Mouse (Mus musculus) testis, adult 2 months (tissue): ENCODE data around the gene Ghdc. TPM values are rescaled to one million over a fixed set of nuclear protein-coding genes. Genes with fewer than 3 reads are reported as not detected.
A peak's percentile ranks its signal among the peaks of the same experiment; 100 is the strongest.
"Not testable (repeated sequence)": the region's sequence is repeated elsewhere in the genome, so short reads cannot be mapped to it uniquely, and the experiment has no call there.

Source experiments
- H3K27ac ChIP-seq: fragments of 200-500 bp; 2 replicates; pipeline ENCODE4 v1.5.1; 2012; ENCODE audit warnings: low read depth, low read length; ENCODE audit not compliant: control insufficient read depth, insufficient read depth
- H3K27me3 ChIP-seq: fragments of 200-500 bp; 2 replicates; pipeline ENCODE4 v1.6.1; 2012; ENCODE audit warnings: mild to moderate bottlenecking, low read length, moderate library complexity; ENCODE audit not compliant: control insufficient read depth, insufficient read depth
- H3K36me3 ChIP-seq: fragments of 200-500 bp; 2 replicates; pipeline ENCODE4 v1.6.1; 2012; ENCODE audit warnings: mild to moderate bottlenecking, low read length; ENCODE audit not compliant: control insufficient read depth, insufficient read depth
- H3K4me1 ChIP-seq: fragments of 200-500 bp; 2 replicates; pipeline ENCODE4 v1.6.1; 2012; ENCODE audit warnings: low read length; ENCODE audit not compliant: control insufficient read depth, insufficient read depth
- H3K4me3 ChIP-seq: fragments of 200-500 bp; 2 replicates; pipeline ENCODE4 v1.5.1; 2012; ENCODE audit warnings: low read depth, mild to moderate bottlenecking, low read length, moderate library complexity, mixed read lengths; ENCODE audit not compliant: control insufficient read depth
- CTCF ChIP-seq: fragments of 200-500 bp; IDR thresholded peaks from 2 replicates; pipeline ENCODE4 v1.5.1; 2012; ENCODE audit warnings: low read depth, mild to moderate bottlenecking, inconsistent platforms, low read length, moderate library complexity; ENCODE audit not compliant: control insufficient read depth, insufficient read depth, insufficient replicate concordance
- POLR2A ChIP-seq: fragments of 200-500 bp; IDR thresholded peaks from 2 replicates; pipeline ENCODE4 v1.6.1; 2012; ENCODE audit warnings: low read depth, mild to moderate bottlenecking, inconsistent platforms, low read length, moderate library complexity; ENCODE audit not compliant: control insufficient read depth
- polyA plus RNA-seq: library from polyadenylated mRNA; depleted of rRNA; stranded (reverse); fragments of >200 nt; gene quantifications from 2 replicates; pipeline ENCODE4 v1.2.3, GENCODE M21; 2012

Ghdc gene
- polyA plus RNA-seq, 1 experiment: 1.3 TPM

DNA sequence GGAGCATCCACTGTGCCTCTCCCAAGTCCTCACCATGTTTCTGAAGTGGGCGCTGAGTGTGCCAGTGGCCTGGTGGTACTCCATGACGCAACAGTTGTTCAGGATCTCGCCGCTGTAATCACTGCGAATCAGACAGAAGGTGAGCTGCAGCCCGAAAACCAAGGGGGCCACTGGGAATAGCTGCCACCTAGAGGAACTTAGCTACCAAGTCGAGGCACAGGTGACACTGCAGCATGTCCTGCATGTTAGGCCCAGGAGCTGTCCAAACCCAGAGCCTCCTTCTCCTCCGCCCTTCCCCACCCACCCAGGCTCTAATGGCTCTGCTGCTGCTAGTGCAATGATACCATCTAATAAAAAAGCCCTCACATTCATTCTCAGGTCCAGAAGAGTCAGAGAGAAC, 25.8 kb upstream of the Ghdc start:
- Histone ChIP-seq H3K36me3 (no peaks in the 10 kb centered on the region), H3K4me3 (no peak overlapping the region), H3K27me3 (no peaks in the 10 kb centered on the region), H3K27ac (no peak overlapping the region), H3K4me1 (peaks cover 2% of the 10 kb centered on the region; the same call in 1 of the 2 replicates)
- no peak for TF ChIP-seq POLR2A

DNA sequence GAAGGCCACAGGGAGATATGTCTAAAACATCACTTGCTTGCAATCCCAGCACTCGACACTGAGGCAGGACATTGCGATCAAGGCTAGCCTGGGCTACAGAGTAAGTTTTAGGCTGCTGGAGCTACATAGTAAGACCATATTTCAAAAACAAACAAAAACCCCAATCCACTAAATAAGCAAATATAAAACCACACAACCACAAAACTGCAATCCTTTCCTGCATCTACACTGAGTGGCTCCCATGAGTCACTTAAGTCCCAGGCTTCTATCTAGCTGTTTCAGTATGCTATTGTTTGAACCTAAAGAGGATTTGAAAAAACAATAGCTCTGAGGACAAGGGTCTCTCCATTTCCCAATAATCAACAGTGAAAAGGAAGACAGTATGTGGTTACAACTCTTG, 24.6 kb upstream of the Ghdc start:
- Histone ChIP-seq H3K27me3 (no peaks in the 10 kb centered on the region), H3K4me3 (no peak overlapping the region), H3K4me1 (peaks cover 2% of the 10 kb centered on the region; the same call in 1 of the 2 replicates), H3K36me3 (no peaks in the 10 kb centered on the region), H3K27ac (no peak overlapping the region)
- TF ChIP-seq POLR2A (no peak), CTCF (no peak)

DNA sequence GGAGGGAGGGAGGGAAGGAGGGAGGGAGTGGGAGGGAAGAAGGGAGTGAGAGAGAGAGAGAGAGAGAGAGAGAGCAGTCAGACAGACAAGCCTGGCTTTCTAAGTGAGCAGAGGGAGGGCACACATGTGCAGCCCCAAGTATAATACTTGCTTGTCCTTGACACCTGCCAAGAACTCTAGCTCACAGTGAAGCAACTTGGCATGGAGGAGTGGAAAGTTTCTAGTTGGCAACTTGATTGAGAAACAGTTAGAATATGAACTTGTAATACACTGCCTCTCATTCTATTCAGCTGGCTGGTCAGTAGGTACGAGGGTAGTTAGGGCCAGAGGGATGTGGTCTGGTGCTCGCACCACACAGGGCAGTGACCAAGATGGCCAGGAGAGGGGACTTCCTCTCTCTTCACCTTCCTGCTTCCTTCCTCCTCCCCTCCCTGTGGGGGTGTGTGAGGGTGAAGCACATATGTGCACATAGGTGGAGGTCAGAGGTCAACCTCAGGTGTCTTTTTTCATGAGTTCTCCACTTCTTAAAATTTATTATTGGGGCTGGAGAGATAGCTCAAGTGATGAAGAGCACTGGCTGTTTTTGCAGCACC, 20.8 kb upstream of the Ghdc start:
- H3K27ac ChIP-seq: peak overlapping the region; percentile 74
- H3K36me3 ChIP-seq: no peaks in the 10 kb centered on the region
- no peaks in the 10 kb centered on the region for H3K27me3 ChIP-seq
- TF ChIP-seq POLR2A (no peak), CTCF (no peak)
- peaks cover 2% of the 10 kb centered on the region; the same call in 1 of the 2 replicates for H3K4me1 ChIP-seq
- no peak overlapping the region for H3K4me3 ChIP-seq

DNA sequence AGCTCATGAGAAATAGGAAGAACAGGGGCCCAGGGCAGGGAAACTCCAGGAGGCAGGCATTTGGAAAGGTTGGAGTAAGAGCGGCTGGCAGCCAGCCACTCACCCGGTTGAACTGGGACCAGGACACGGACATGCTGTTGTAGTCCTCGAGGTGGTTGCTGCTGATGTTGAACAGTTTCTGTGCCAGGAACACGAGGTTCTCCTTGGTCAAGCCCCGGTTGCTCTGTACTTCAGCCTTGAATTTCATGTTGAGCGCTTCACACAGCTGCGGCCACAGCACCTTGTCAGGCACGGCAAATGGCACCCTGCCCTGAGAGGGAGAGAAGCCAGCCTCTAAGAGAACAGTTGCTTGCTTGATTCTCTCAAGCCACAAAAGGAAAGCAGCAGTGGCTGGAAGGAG, 19.9 kb upstream of the Ghdc start:
- not testable (repeated sequence) for H3K4me3 ChIP-seq, H3K4me1 ChIP-seq, H3K27me3 ChIP-seq, H3K36me3 ChIP-seq, H3K27ac ChIP-seq

DNA sequence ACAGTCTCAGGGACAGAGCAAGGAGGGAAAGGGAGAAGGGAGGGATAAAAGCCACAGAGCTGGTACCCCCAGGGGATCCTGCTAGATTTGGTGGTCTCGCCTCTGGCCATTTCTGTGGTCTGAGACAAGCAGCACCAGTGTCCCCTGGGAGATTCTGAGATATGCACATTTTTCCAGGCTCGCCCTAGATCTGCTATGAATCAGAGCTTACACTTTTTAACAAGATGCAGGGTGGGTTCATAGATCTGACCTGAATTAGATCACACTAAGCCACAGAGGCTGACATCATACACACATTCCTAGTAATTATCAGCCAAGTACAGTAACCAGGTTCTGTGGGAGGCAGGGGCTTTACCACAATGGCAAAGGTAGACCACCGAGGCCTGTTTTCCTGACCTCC, 18.9 kb upstream of the Ghdc start:
- Histone ChIP-seq H3K4me3 (no peak overlapping the region), H3K27me3 (no peaks in the 10 kb centered on the region), H3K4me1 (peaks cover 2% of the 10 kb centered on the region; the same call in 1 of the 2 replicates), H3K27ac (no peak overlapping the region), H3K36me3 (no peaks in the 10 kb centered on the region)
- TF ChIP-seq CTCF: no peak
- no peak for TF ChIP-seq POLR2A

DNA sequence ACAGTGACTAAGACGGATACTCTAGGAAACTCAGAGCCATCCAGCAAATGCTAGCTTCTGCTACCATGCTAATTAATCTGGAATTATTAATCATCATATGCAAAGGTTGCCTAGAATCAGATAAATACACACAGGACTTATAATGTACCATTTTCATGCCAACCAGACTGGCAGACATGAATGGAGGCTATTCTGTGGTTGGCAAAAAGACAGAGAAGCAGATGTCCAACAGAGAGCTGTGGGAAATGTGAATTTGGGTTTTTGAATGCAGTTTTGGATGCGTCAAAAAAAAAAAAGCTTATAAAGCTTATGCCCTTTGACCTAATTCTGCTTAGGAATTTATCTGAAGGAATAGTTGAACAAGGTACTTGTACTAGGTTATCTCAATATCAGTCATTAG, 15.0 kb upstream of the Ghdc start:
- Histone ChIP-seq H3K4me1 (no peaks in the 10 kb centered on the region), H3K27ac (no peak overlapping the region), H3K27me3 (no peaks in the 10 kb centered on the region), H3K4me3 (no peak overlapping the region), H3K36me3 (no peaks in the 10 kb centered on the region)
- no peak for TF ChIP-seq POLR2A
- TF ChIP-seq CTCF: no peak

DNA sequence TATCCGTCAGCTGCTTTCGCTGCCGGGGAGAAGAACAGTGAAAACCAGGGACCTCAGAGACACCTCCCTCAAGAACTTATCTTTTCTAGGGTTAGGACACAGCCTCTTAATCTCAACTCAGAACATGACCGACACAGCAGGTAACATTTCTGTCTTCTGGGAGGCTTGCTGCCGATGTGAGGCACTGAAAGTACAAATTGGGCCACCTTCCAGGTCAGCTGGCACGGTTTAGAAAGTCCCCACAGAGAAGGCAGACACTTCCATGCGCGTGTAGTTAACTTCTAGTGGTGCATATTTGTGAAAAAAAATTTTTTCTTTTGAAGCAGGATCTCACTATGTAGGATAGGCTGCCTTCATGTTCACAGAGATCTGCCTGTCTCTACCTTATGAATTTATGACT, 13.5 kb upstream of the Ghdc start:
- Histone ChIP-seq H3K27me3 (no peaks in the 10 kb centered on the region), H3K36me3 (no peaks in the 10 kb centered on the region), H3K4me3 (no peak overlapping the region), H3K4me1 (no peaks in the 10 kb centered on the region), H3K27ac (no peak overlapping the region)
- TF ChIP-seq POLR2A (no peak), CTCF (no peak)

DNA sequence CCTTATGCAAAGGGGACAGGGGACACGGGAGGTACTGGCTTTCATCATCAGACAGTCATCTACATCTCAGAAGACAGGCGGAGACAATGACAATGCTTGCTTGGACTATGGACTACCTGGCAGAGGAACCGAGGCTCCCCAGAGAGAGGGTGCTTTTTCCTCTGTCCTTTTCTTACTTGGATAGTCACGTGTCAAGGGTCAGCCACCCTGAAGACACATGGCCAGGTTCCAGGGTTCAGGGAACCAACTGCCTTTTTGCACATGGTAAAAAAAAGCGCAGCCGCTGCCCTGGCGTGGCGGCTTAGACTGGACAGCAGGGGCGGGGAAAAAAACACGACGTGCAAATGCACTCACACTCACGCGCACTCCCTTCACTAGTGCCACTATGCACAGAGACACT, 11.8 kb upstream of the Ghdc start:
- Histone ChIP-seq H3K27ac (no peak overlapping the region), H3K4me3 (no peak overlapping the region), H3K4me1 (no peaks in the 10 kb centered on the region), H3K27me3 (no peaks in the 10 kb centered on the region), H3K36me3 (no peaks in the 10 kb centered on the region)
- no peak for TF ChIP-seq POLR2A
- no peak for TF ChIP-seq CTCF
